Mouse (Mus musculus): ENCODE measurements around the gene Larp6. TPM values are rescaled to one million over a fixed set of nuclear protein-coding genes. Genes with fewer than 3 reads are reported as not detected.

The Larp6 gene
- total and polyA plus RNA-seq, 2 experiments from 2014 or later, result 0.41 to 1.2 TPM

DNA sequence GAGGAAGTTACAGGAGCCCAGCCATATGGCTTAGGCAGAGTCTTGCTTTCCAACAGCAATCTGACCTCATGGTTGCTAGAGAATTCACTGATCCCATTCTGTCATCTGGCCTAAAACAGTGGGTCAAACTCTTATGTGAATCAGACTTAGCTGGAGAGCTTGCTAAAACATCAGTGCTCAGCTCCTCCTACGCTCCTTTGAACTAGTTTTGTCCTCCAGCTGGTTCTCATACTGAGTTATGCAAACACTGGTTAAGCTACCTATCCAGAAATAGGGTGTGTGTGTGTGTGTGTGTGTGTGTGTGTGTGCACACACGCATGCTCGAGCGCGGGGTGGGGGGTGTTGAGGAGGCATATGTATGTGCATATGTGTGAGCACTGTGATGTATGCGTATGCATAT, 40.2 kb upstream of the Larp6 start:
- no peaks in the 10 kb centered on the region for H3K4me1 ChIP-seq (ENCODE audit: control insufficient read depth, insufficient read depth)
- ATAC-seq (ENCODE audit: insufficient read depth, low read depth) (no peak), DNase-seq (ENCODE audit: low spot score) (no peak)
- no peak overlapping the region for H3K9ac ChIP-seq (replicated peaks; ENCODE audit: low read depth, low read length)
- H3K4me3 ChIP-seq (ENCODE audit: low read depth, low read length), result no peak overlapping the region
- H3K27me3 ChIP-seq (ENCODE audit: control insufficient read depth, insufficient read depth, low read length), result no peaks in the 10 kb centered on the region
- H3K36me3 ChIP-seq (replicated peaks; ENCODE audit: control insufficient read depth, insufficient read depth, low read length), result 0 out of 2 replicates have a peak, but pooled peaks cover 17% of the 10 kb centered on the region
- 98% methylated on average over 6 of the region's 6 CpGs for WGBS
- H3K9me3 ChIP-seq (replicated peaks; ENCODE audit: control insufficient read depth, low read length), result no peaks in the 10 kb centered on the region
- no peak for TF ChIP-seq CTCF (IDR thresholded peaks at IDR 0.05; ENCODE audit: low read depth)
- TF ChIP-seq EP300 (IDR thresholded peaks at IDR 0.05; ENCODE audit: low read depth), result no peak
- no peak overlapping the region for H3K27ac ChIP-seq (ENCODE audit: low read depth)
- no peak overlapping the region for H3K4me2 ChIP-seq (ENCODE audit: low read depth, low read length)

DNA sequence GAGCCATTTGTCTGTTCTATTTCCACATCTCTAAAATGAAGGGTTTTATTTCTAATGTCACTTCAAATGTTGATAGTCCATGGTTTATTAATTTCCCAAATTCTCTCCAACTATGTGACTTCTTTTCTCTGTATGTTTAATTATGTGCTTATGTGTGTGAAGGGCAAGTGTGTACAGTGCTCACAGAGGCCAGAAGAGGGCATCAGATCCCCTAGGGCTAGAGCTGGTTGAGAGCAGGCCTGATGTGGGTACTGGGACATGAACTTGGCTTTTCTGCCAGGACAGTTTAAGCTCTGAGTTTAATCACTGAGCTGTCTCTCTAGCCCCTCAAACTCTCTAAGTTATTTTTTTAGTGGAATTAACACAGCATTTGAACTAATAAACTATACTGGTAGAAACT, 38.0 kb upstream of the Larp6 start:
- H3K27me3 ChIP-seq (ENCODE audit: control insufficient read depth, insufficient read depth, low read length), result no peaks in the 10 kb centered on the region

DNA sequence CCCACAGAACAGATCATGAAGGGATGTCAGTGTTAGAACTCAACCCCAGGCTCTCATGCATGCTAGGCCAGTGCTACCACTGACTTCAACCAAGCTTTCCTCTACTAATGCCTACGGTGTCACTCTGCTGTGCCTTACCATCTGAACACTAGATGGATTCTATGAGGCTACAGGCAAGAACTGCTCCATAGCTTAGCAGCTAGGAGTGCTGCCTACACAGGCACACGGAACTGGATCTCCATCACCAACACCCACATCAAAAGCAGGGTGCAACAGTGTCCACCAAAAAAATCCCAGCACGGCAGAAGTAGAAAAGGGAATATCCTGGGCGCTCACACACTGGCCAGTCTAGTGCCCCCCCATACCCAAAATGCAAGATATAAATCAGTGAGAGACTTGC, 36.4 kb upstream of the Larp6 start:
- ATAC-seq (ENCODE audit: insufficient read depth, low read depth) (no peak), DNase-seq (ENCODE audit: low spot score) (no peak)
- Histone ChIP-seq H3K27ac (ENCODE audit: low read depth) (no peak overlapping the region), H3K9me3 (replicated peaks; ENCODE audit: control insufficient read depth, low read length) (no peaks in the 10 kb centered on the region), H3K4me1 (ENCODE audit: control insufficient read depth, insufficient read depth) (no peaks in the 10 kb centered on the region), H3K9ac (replicated peaks; ENCODE audit: low read depth, low read length) (no peak overlapping the region), H3K27me3 (ENCODE audit: control insufficient read depth, insufficient read depth, low read length) (no peaks in the 10 kb centered on the region), H3K4me3 (ENCODE audit: low read depth, low read length) (no peak overlapping the region), H3K4me2 (ENCODE audit: low read depth, low read length) (no peak overlapping the region), H3K36me3 (replicated peaks; ENCODE audit: control insufficient read depth, insufficient read depth, low read length) (peaks cover 19% of the 10 kb centered on the region; the same call in 1 of the 2 replicates)
- 86% methylated on average over 4 of the region's 4 CpGs for WGBS
- no peak for TF ChIP-seq CTCF (IDR thresholded peaks at IDR 0.05; ENCODE audit: low read depth)
- TF ChIP-seq EP300 (IDR thresholded peaks at IDR 0.05; ENCODE audit: low read depth), result no peak

More for the DNA sequence above, 38.0 kb upstream of the Larp6 start:
- Histone ChIP-seq H3K36me3 (replicated peaks; ENCODE audit: control insufficient read depth, insufficient read depth, low read length) (peaks cover 15% of the 10 kb centered on the region; the same call in 1 of the 2 replicates), H3K4me2 (ENCODE audit: low read depth, low read length) (no peak overlapping the region), H3K9me3 (replicated peaks; ENCODE audit: control insufficient read depth, low read length) (no peaks in the 10 kb centered on the region), H3K4me1 (ENCODE audit: control insufficient read depth, insufficient read depth) (no peaks in the 10 kb centered on the region), H3K27ac (ENCODE audit: low read depth) (no peak overlapping the region), H3K4me3 (ENCODE audit: low read depth, low read length) (no peak overlapping the region), H3K9ac (replicated peaks; ENCODE audit: low read depth, low read length) (no peak overlapping the region)
- DNase-seq (ENCODE audit: low spot score) (no peak), ATAC-seq (ENCODE audit: insufficient read depth, low read depth) (no peak)
- TF ChIP-seq CTCF (IDR thresholded peaks at IDR 0.05; ENCODE audit: low read depth) (peak; percentile 35), EP300 (IDR thresholded peaks at IDR 0.05; ENCODE audit: low read depth) (no peak)

DNA sequence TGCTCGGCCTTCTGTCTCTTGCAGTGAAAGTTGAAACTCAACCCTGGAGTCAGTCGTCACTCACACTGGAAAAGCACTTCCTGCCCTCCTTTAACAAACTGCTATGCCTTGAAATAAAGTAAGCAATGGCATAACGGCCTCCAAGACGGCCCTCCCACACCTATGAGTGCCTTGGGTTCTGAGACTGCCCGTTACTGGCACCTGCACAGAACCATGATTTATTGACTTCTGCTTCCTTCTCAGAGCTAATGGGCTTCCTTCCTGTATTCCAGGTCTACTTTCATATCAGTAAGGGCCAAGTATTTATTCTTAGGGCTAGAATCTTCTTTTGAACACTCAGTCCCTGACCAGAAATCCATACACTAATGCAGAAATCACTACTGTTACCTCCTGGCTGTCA, 33.9 kb upstream of the Larp6 start:
- 73% methylated on average over 5 of the region's 5 CpGs for WGBS
- Histone ChIP-seq H3K36me3 (replicated peaks; ENCODE audit: control insufficient read depth, insufficient read depth, low read length) (peaks cover 19% of the 10 kb centered on the region), H3K27me3 (ENCODE audit: control insufficient read depth, insufficient read depth, low read length) (no peaks in the 10 kb centered on the region), H3K4me1 (ENCODE audit: control insufficient read depth, insufficient read depth) (no peaks in the 10 kb centered on the region), H3K9me3 (replicated peaks; ENCODE audit: control insufficient read depth, low read length) (no peaks in the 10 kb centered on the region), H3K9ac (replicated peaks; ENCODE audit: low read depth, low read length) (no peak overlapping the region), H3K27ac (ENCODE audit: low read depth) (no peak overlapping the region), H3K4me2 (ENCODE audit: low read depth, low read length) (no peak overlapping the region), H3K4me3 (ENCODE audit: low read depth, low read length) (no peak overlapping the region)
- DNase-seq (ENCODE audit: low spot score) (no peak), ATAC-seq (ENCODE audit: insufficient read depth, low read depth) (no peak)
- no peak for TF ChIP-seq CTCF (IDR thresholded peaks at IDR 0.05; ENCODE audit: low read depth)
- no peak for TF ChIP-seq EP300 (IDR thresholded peaks at IDR 0.05; ENCODE audit: low read depth)

DNA sequence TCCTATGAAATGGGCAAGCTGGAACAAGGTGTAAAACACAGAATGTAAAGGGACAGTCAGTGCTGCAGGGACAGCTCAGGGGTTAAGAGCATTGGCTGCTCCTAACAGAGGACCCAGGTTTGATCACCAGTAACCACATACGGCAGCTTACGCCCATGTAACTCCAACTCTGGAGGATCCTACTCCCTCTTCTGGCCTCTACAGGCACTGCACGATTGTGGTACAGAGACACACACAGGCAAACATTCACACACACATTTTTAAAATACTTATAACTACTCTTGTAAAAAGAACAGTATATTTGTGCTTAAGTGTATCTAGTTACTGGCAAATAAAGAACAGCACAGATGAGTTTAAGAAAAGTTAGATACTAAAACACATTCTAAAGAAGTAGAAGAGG, 31.8 kb upstream of the Larp6 start:
- Histone ChIP-seq H3K27me3 (ENCODE audit: control insufficient read depth, insufficient read depth, low read length) (no peaks in the 10 kb centered on the region), H3K36me3 (replicated peaks; ENCODE audit: control insufficient read depth, insufficient read depth, low read length) (peaks cover 15% of the 10 kb centered on the region), H3K4me1 (ENCODE audit: control insufficient read depth, insufficient read depth) (no peaks in the 10 kb centered on the region), H3K4me3 (ENCODE audit: low read depth, low read length) (no peak overlapping the region), H3K9me3 (replicated peaks; ENCODE audit: control insufficient read depth, low read length) (no peaks in the 10 kb centered on the region), H3K27ac (ENCODE audit: low read depth) (no peak overlapping the region), H3K9ac (replicated peaks; ENCODE audit: low read depth, low read length) (no peak overlapping the region), H3K4me2 (ENCODE audit: low read depth, low read length) (no peak overlapping the region)
- 85% methylated on average over 3 of the region's 3 CpGs for WGBS
- no peak for TF ChIP-seq CTCF (IDR thresholded peaks at IDR 0.05; ENCODE audit: low read depth)
- TF ChIP-seq EP300 (IDR thresholded peaks at IDR 0.05; ENCODE audit: low read depth), result no peak
- DNase-seq (ENCODE audit: low spot score) (no peak), ATAC-seq (ENCODE audit: insufficient read depth, low read depth) (no peak)

DNA sequence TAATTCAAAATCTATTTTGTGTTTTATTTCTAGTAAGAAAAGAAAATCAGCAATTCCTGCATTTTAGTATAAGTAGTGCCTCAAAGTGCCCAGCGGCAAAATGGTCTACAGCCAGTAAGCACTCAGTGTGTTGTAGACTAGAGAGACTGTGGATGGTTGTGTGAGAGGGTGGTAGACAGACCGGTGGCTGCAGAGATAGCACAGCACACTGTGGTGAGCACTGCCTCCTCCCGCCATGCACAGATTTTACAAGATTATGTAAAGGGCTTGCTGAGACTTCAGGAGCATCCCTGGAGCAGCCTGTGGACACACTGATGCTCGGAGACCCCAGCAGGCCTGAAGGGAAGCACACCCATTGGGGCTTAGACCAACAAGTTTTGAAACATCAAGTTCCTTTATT, 30.0 kb upstream of the Larp6 start:
- Histone ChIP-seq H3K4me3 (ENCODE audit: low read depth, low read length) (no peak overlapping the region), H3K4me1 (ENCODE audit: control insufficient read depth, insufficient read depth) (peaks cover 3% of the 10 kb centered on the region; the same call in 1 of the 2 replicates), H3K9me3 (replicated peaks; ENCODE audit: control insufficient read depth, low read length) (no peaks in the 10 kb centered on the region), H3K27ac (ENCODE audit: low read depth) (no peak overlapping the region), H3K9ac (replicated peaks; ENCODE audit: low read depth, low read length) (no peak overlapping the region), H3K4me2 (ENCODE audit: low read depth, low read length) (no peak overlapping the region), H3K36me3 (replicated peaks; ENCODE audit: control insufficient read depth, insufficient read depth, low read length) (peaks cover 9% of the 10 kb centered on the region), H3K27me3 (ENCODE audit: control insufficient read depth, insufficient read depth, low read length) (no peaks in the 10 kb centered on the region)
- 81% methylated on average over 4 of the region's 4 CpGs for WGBS
- TF ChIP-seq CTCF (IDR thresholded peaks at IDR 0.05; ENCODE audit: low read depth) (no peak), EP300 (IDR thresholded peaks at IDR 0.05; ENCODE audit: low read depth) (no peak)
- DNase-seq (ENCODE audit: low spot score) (no peak), ATAC-seq (ENCODE audit: insufficient read depth, low read depth) (no peak)

All from heart, postnatal 0 days (tissue).